Mouse (Mus musculus) hematopoietic stem cell, adult 5-6 weeks (primary cell): Measurements from ENCODE around the gene Tnn. TPM values are rescaled to one million over a fixed set of nuclear protein-coding genes. Genes with fewer than 3 reads are reported as not detected.

Experiments
- ATAC-seq, 2 experiments: fragments of 125-278 bp in 1 of 2; replicated peaks in 1 of 2; 2 replicates each; pipeline ENCODE4 v1.8.0; 2016 to 2017; ENCODE audit warnings: inconsistent platforms in 2 of 2, mild to moderate bottlenecking in 2 of 2, moderate number of reproducible peaks in 2 of 2, low read depth in 1 of 2, moderate TSS enrichment in 1 of 2; ENCODE audit not compliant: low FRiP score in 2 of 2, poor library complexity in 2 of 2, severe bottlenecking in 2 of 2, insufficient read depth in 1 of 2, low TSS enrichment in 1 of 2
- total RNA-seq: library from RNA; stranded (forward); fragments of 172-1452, 232-1000 nt; gene quantifications from 2 replicates; pipeline ENCODE4 v1.2.3, GENCODE M21; 2017

Tnn gene
- total RNA-seq, 1 experiment from 2014 or later = not detected

DNA sequence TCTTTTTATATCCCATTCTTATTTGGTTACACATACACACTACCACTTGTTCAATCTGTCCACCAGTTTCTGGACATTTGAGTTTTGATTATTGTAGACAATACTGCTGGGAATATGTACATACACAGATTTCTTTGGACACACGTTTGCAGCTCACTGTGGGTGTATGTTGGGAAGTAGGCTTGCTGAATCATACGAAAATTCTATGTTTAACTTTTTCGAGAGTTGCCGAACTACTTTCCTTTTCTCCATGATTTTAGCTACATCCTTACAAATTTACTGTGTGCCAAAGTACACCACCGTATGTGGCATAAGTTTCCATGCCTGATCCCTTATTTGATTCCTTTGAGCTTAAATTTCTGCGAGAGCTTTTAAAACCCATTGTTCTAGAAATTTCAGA, 102.5 kb downstream of the Tnn start:
- no peak for ATAC-seq

DNA sequence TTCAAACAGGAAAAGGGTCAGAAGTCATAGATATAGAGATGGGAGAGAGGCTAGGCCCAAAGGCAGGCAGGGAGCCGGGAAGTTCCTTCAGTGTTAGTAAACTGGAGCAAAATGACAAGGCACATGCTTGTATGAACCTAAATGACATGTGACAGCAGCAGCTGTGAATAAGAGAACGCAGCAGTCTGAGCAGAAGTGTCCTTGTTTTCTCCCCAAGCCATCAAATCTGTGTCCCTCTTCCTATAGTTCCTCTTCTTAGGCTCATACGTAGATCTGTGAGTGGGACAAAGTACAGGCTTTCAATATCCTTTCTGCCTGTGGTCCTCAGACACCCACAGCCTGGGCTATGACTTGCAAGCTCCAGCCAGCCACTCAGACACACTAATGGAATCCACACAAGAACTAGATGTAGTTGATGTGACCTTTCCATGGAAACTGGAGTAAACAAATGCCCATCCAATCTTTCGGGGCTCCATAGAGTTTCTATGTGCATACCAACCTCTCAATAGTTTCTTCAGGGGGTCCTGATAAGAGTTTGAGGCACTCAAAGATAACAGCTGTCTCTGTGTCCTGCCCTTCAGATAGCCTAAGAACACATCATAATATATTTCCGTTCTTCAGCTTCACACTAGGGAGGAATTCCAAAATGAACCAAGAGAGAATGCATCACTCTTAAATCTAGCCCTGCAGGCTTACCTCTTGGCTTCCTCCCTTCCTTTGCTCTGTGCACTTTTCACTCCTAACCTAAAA, 104.1 kb downstream of the Tnn start:
- ATAC-seq = no peak

DNA sequence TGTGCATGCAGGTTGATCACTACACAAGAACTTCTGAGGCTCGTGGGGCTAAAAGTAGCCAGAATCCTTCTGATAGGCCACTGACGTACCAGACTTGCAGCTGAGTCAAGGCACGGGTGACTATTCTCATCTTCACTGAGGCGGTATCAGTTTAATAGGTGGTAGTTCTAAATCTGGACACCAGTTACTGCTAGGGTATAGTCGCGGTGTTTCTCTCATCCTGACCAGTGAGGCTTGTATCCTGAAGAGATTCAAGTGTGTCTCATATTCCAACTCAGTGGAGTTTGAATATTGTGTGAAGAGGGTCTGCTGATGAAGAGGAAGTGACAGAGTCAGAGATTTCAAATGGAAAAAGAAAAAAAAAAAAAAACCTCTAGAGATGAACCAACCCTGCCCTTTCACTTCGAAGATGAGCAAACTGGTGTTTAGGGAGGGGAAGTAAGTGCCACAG, 105.9 kb downstream of the Tnn start:
- ATAC-seq = no peak

DNA sequence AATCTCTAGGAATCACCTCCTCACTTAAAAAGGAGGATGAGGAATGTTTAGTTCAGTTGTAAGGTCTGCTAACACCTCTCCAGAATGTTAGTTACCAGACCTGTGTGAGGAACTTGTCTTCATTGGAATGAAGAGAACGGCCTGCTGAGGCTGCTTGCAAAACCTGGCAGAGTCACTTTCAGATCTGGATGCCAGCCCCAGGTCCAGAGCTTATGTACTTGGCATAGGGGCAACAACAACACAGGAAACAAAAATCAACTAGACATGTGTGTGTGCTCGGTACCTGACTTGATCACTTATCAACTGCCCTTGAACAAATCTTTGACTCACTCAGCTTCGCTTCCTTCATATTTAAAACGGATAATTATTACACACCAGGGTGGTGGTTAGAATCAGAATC, 106.6 kb downstream of the Tnn start:
- ATAC-seq = no peak

DNA sequence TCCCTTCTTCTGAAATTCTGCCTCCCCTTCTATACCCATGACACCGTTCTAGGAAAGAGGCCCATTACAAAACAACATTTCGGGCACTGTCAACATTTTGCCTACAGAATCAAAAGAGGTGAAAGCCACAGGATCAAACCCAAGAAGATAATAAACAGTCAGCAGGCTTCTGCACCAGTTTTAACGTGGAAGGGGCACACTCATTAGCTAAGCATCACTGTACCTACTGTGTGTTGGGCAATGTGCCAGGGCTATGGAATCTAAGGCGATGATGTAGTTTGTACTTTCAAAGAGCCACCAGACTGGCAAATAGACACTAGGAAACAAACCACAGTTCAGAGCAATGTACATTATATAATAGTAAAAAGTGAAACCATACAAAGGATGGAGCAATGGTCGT, 107.4 kb downstream of the Tnn start:
- no peak for ATAC-seq

DNA sequence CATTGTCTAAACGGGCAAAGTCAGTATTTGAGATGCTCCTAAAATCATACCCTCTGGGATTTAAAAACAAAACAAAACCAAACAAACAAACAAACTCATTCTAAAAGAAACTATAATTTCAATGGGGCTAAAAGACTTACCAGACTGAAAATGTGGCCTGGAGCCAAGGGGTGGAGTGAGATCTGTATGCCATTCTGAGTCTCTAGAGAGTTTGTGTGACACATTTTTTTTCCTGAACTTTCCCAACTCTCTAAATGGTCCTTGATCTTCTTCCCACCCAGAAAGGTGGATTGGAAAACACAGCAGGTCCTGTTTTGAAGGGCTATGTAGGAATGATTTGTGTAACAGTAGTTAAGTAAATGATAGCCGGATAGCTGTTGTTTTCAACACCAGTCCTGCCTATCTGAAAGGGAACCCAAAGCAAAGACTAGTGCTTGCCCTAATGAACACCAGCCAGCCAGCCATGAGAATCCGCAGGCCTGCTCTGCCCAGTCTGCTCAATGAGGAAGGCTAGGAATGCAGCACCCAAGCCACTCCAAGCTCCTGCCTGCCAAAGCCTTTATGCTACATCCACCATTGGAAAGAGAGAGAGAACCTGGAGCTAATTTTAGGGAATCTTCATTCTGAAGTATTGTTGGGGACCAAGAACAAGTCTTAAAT, 108.2 kb downstream of the Tnn start:
- ATAC-seq = no peak

DNA sequence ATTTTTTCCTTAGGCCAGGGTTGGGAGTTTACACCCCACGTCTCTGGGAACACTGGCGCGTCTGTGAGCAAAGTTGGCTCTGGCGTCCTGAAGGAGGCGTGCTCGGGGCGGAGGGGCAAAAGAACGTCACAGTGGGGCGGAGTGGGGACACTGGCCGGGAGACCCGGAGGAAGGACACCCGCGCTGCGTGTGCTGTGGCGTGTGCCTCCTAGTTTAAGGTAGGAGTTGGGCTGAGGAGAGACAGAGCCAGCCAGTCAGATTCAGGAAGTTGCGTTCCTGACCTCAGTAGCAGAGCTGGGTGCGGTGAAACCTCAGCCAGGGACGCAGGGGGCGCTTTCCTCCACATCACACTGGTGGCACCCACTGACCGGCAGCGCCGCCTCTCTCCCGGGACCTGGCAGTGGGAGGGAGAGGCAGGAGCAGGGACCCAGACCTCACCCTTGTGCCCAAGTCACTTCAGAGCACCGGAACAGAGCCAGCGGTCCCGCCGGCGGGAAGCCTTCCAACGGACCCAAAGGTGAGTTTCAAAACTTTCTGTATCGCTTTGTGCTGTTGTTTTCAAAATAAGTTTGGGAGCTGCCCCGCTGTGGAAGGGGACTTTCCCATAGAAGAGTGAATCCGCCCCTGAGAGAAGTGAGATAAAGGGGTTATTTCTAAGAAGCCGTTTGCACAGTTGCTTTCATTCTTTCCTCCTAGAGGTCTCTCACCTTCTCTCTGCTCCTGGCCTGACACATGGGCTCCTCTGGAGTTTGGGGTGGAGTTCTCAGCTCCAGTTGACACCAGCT, 109.0 kb downstream of the Tnn start, which contains the start of gene 4930523C07Rik:
Gene 4930523C07Rik (plus strand): TSS at position 146 of the 785 bp plus-strand sequence.
- ATAC-seq = peak; percentile 91 to 93

DNA sequence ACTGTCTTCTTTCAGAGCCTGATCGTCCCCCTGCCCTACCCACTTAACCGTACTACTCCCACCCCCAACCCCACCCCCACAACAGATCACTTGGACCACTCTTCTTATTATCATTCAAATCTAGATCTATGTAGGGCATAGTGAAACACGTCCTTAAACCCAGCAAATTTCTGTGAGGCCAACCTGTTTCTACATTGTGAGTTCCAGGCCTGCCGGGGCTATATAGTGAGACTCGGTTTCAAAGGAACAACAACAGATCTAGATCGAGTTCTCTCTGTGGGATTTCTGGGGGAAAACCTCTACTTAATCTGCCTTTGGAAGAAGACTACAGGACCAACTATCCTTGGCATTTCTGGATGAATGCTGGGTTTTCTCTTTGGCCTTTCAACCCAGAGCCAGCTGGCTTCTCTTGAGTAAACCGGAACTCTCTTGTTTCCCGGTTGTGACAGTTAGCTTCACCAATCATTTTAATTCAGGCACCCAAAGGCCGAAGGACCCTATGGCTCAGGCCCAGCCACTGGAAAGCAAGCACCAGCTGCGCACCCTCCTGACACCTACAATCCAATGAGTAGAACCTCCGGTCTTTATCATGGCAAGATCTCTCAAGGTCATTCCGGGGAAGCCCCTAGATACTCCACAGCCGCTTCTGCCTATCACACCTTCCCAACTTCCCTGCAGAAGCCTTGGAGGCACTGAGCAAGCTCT, 110.0 kb downstream of the Tnn start:
- ATAC-seq = no peak

DNA sequence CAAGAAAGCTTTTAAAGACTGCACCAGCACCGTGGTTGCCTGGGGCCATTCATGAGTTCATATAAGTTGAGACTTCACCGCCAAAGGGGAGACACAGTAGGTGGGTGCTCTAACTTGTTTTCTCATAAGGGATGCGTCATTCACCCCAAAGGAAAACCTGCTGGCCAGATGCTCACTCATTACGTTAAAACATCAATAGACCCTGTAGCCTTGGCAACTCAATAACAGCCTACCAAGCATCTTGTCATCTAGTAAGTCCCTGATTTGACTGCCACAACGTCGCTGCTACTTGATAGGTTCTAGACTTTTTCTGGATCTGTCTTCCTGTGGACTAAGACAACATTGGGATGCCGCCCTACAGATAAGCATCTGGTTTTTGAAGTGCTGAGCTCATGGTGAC, 111.0 kb downstream of the Tnn start:
- ATAC-seq = no peak

DNA sequence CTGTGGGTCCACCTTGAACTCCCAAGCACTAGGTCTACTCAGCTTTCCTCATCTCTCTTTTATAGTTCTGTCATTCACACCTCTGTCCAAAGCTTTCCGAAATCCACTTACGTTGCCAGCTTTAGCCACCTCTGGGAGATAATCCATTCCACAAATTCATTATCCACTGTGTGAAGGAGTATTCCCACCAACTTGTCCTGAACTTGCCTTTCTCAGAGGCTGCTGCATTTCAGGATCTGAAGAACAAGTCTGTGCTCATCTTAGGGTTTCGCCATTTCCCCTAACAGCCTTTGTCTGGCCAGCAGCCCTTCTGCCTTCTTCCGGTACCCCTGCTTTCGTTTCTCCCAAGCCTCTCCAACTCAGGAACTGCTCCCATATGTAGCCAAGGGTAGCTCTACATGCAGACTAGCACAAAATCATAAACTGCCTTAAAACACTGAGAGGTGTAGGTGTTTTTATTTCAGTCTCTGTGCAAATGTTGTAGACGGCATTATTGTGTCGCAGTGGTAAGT, 112.1 kb downstream of the Tnn start:
- no peak for ATAC-seq

DNA sequence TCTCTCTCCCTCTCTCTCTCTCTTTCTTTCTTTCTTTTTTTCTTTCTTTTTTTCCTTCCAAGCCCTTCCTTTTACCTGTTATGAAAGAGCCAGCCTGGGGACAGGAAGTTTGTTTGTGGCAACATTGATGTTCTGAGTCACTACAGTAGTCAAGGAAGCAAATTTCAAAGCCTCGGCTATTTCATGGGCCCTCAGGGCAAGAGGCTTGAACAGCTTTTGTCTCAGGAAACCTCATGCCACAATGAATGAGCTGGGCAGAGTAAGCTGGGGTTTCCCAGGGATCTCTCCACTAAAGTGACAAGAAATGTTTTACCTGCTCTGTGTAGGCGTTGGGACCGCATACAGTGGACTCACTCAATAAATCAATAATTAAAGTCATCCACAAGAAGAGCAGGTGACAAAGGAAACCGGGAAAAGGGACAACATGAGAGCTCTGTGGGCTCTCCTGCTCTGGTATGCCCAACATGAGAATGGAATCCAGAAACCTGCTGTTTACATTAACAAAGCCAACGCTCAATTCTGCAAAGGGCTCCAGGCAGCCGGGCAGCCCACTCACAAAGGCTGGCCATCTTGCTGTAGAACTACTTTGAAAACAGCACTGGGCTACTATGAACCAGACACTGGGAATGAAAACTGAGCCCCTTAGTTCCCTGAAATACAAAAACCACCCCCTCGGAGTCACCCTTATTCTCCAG, 113.3 kb downstream of the Tnn start:
- peak; percentile 19 to 20; a peak in 1 of 4 replicates for ATAC-seq

DNA sequence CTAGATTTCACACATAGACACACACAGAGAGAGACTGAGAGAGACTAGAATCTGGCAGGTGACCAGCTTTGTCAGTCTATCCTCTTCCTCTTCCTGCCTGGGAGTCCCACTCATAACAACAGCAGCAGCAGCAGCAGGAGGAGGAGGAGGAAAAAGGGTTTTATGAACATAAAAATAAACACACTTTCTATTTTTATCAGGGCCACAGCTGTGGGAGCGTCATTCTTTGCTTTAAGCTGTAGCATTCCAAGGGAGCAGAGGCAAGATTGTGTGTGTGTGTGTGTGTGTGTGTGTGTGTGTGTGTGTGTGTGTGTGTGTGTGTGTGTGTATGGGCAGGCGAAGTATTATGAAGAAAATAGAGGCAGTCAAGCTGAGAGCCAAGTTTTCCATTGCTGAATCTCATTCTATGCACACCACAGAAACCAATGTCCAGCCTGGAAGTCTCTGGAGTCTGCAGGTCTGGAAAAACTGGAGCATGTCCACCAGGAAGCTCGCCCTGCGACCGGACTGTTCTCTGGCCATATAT, 116.3 kb downstream of the Tnn start:
- ATAC-seq = peak; percentile 25 to 82; a peak in 2 of 4 replicates

DNA sequence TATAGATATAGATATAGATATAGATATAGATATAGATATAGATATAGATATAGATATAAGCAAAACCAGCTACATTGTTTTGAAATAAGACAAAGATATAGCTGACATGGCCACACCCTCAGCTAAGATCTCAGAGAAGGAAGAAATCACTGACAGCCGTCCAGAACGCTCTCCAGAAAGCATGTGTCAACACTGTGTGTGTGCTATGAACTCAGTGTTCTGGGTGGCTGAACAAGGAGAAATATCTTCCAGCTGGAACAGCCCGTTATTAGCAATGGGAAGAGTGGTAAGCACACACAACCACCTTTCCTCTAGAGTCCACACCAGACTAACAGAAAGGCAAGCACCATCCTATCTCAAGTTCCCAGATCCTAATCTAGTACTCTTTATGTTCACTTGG, 117.8 kb downstream of the Tnn start:
- ATAC-seq = no peak
